Mouse (Mus musculus) ovary, postnatal 36 days (tissue): ENCODE measurements at regions not wholly inside any gene's neighbourhood (a gene's known extent, or its start where the extent isn't known, plus 50 kb on each side); places are given as distances from the start of the nearest gene placed in this dataset.
A peak's percentile ranks its signal among the peaks of the same experiment; 100 is the strongest.

Source experiments
- DNase-seq: peaks from one replicate; pipeline ENCODE4 v3.0.0; 2022; ENCODE audit warnings: low spot score, mixed read lengths

GRCm38 (mm10) chr11:112889760-112890159 is 107.7 kb downstream of the Sox9 start:
- DNase-seq = no peak

GRCm38 (mm10) chr11:112897597-112897996 is 115.6 kb downstream of the Sox9 start:
- no peak for DNase-seq

GRCm38 (mm10) chr11:112902618-112903017 is 120.6 kb downstream of the Sox9 start:
- no peak for DNase-seq

- no peak for DNase-seq
These were observed 128.3 kb downstream of the Sox9 start for GRCm38 (mm10) chr11:112910309-112910708.

- DNase-seq = no peak
These were observed 130.9 kb downstream of the Sox9 start for GRCm38 (mm10) chr11:112912875-112913274.

GRCm38 (mm10) chr11:112916923-112917322 is 134.9 kb downstream of the Sox9 start:
- no peak for DNase-seq

- DNase-seq = no peak
These were observed 138.1 kb downstream of the Sox9 start for GRCm38 (mm10) chr11:112920131-112920530.

- DNase-seq = no peak
These were observed 142.6 kb downstream of the Sox9 start for GRCm38 (mm10) chr11:112924577-112924976.

- DNase-seq = no peak
These were observed 143.1 kb downstream of the Sox9 start for GRCm38 (mm10) chr11:112925140-112925539.

- peak; percentile 11 for DNase-seq
These were observed 144.5 kb downstream of the Sox9 start for GRCm38 (mm10) chr11:112926330-112927025.

GRCm38 (mm10) chr11:112930186-112930808 is 148.3 kb downstream of the Sox9 start:
- no peak for DNase-seq

GRCm38 (mm10) chr11:112938035-112938434 is 156.0 kb downstream of the Sox9 start:
- DNase-seq = no peak

GRCm38 (mm10) chr11:112951421-112951820 is 169.4 kb downstream of the Sox9 start:
- no peak for DNase-seq

GRCm38 (mm10) chr11:112952356-112952755 is 170.3 kb downstream of the Sox9 start:
- DNase-seq = no peak

- DNase-seq = no peak
These were observed 171.5 kb downstream of the Sox9 start for GRCm38 (mm10) chr11:112953491-112953890.

GRCm38 (mm10) chr11:112956748-112957440 is 174.9 kb downstream of the Sox9 start:
- DNase-seq = peak; percentile 6

GRCm38 (mm10) chr11:112959609-112960008 is 177.6 kb downstream of the Sox9 start:
- DNase-seq = no peak

GRCm38 (mm10) chr11:112973286-112973685 is 191.3 kb downstream of the Sox9 start:
- DNase-seq = no peak

- no peak for DNase-seq
These were observed 192.9 kb downstream of the Sox9 start for GRCm38 (mm10) chr11:112974893-112975292.

- no peak for DNase-seq
These were observed 195.1 kb downstream of the Sox9 start for GRCm38 (mm10) chr11:112976914-112977785.

- DNase-seq = no peak
These were observed 196.9 kb downstream of the Sox9 start for GRCm38 (mm10) chr11:112978884-112979283.

- no peak for DNase-seq
These were observed 197.4 kb downstream of the Sox9 start for GRCm38 (mm10) chr11:112979413-112979812.
